Mouse (Mus musculus): ENCODE measurements at regions not wholly inside any gene's neighbourhood (a gene's known extent, or its start where the extent isn't known, plus 50 kb on each side); places are given as distances from the start of the nearest gene placed in this dataset.

- TF ChIP-seq CTCF (IDR thresholded peaks at IDR 0.05; ENCODE audit: borderline replicate concordance, insufficient read depth, low read depth, low read length) (no peak), POLR2A (IDR thresholded peaks at IDR 0.05; ENCODE audit: borderline replicate concordance, insufficient read depth, low read length) (no peak)
Measured at GRCm38 (mm10) chr2:137271575-137272180, 155.2 kb upstream of the Jag1 start.

Data from cerebellum, adult 2 months (tissue).